Mouse (Mus musculus): ENCODE data around the gene Gm11397. TPM values are rescaled to one million over a fixed set of nuclear protein-coding genes. Genes with fewer than 3 reads are reported as not detected.
"Not testable (repeated sequence)": the region's sequence is repeated elsewhere in the genome, so short reads cannot be mapped to it uniquely, and the experiment has no call there.

Gm11397 gene
- not detected in 2 replicates for total RNA-seq (2015)
- total RNA-seq (2017): not detected in 2 replicates

DNA sequence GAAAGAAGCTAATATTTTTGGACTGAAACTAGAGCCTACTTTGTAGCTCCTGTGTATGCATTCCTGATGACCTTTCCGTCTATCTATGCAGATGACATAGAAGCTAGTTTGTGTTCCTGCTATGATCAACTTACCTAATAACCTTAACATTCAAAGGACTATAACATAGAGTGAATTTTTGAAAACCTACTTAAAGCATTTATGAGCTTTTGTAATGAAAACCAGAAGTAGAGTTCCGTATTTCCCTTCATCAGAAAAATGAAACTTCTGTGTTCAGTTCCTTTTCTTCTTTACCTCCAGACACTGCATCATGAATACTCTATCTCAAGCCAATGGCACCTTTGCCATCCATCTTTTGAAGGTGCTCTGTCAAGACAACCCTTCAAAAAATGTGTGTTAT is at the start of gene Gm11397:
Gm11397 (plus strand) TSS at position 301 of the 400 bp plus-strand sequence.
- not testable (repeated sequence) for ATAC-seq (replicated peaks; ENCODE audit: poor library complexity)

DNA sequence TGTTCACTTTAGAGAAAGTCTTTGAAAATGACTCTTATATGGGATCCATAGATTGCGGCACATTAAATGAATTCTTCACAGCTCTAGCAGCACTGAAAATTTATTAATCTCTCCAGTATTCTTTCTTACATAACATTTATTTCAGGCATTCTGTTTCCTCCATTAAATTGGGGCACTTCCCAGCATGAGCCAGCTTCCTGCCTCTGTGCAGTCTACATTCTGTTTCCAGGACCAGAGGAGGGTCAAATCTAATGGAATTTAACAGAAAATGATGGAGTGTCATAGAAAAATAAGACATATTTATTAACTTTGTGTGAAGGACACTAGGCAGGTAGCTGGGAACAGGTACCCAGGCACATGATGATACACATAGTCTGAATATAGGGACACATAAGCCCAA is 38.9 kb upstream of the Gm11397 start:
- not testable (repeated sequence) for ATAC-seq (replicated peaks; ENCODE audit: poor library complexity)

DNA sequence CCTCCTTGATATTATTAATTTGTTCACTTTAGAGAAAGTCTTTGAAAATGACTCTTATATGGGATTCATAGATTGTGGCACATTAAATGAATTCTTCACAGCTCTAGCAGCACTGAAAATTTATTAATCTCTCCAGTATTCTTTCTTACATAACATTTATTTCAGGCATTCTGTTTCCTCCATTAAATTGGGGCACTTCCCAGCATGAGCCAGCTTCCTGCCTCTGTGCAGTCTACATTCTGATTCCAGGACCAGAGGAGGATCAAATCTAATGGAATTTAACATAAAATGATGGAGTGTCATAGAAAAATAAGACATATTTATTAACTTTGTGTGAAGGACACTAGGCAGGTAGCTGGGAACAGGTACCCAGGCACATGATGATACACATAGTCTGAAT is 37.2 kb downstream of the Gm11397 start:
- ATAC-seq (replicated peaks; ENCODE audit: poor library complexity): not testable (repeated sequence)

Other genes starting within 250 kb of the Gm11397 start
- not detected in 2 replicates for gene Serpinb9c, start 236.0 kb upstream of the Gm11397 start, total RNA-seq (2015)
- not detected in 2 replicates for gene Serpinb9c, start 236.0 kb upstream of the Gm11397 start, total RNA-seq (2017)
- gene Serpinb9d, start 202.8 kb upstream of the Gm11397 start, total RNA-seq (2015): not detected in 2 replicates
- not detected in 2 replicates for gene Serpinb9d, start 202.8 kb upstream of the Gm11397 start, total RNA-seq (2017)
- gene Serpinb9e, start 146.1 kb upstream of the Gm11397 start, total RNA-seq (2015): not detected in 2 replicates
- not detected in 2 replicates for gene Serpinb9e, start 146.1 kb upstream of the Gm11397 start, total RNA-seq (2017)
- not detected in 2 replicates for gene Serpinb9f, start 71.7 kb upstream of the Gm11397 start, total RNA-seq (2015)
- not detected in 2 replicates for gene Serpinb9f, start 71.7 kb upstream of the Gm11397 start, total RNA-seq (2017)
- not detected in 2 replicates for gene Serpinb9g, start 89.0 kb downstream of the Gm11397 start, total RNA-seq (2015)
- not detected in 2 replicates for gene Serpinb9g, start 89.0 kb downstream of the Gm11397 start, total RNA-seq (2017)

Measured in megakaryocyte progenitor cell, adult 5-6 weeks (primary cell).